8 mouse cellular contexts compared by ENCODE assay signal in the genomic region with DNA sequence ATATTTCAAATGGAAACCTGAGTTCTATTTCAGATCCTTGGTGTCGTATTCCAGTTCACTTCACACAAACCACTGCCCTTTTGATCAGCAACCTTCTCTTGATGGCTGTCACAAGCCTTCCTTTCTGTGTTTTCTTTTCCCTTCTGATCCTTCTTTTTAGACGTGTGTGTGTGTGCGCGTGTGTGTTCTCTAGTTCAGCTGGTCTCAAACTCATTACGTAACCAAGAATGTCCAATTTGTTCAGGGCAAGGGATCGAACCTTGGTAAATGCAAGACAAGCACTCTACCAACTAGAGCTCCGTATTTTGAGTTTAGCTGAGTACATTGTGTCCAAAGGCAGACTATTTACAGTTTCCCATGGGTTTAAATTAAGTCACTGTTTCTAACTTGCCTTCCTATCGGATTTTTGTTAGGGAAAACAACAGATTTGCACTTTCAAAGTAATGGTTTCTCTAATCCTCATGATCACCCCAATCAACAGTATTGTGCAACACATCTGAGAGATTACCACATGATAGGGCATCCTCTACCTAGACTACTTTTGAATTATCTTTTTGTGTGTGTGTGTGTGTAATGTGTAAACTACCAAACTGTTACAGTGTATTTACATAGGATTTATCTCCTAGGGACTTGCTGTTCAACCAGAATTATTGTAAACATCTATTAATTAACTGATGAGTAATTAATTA. TPM values are rescaled to one million over a fixed set of nuclear protein-coding genes. Genes with fewer than 3 reads are reported as not detected.
DNase-seq lines count a peak whose midpoint lies in the region; ATAC-seq and TF ChIP-seq lines count a peak whose summit lies in the region.

No protein-coding gene starts in this region.

- H3K27ac ChIP-seq in heart, embryonic 14.5 days (replicated peaks in 1 of 2; ENCODE audit: control insufficient read depth in 1 of 2, insufficient read depth in 1 of 2, low read depth in 2 of 2, low read length in 2 of 2), result peak overlapping the region; percentile 99 to 100
- peak overlapping the region; percentile 83 for H3K27ac ChIP-seq in ES-Bruce4 (ENCODE audit: insufficient read depth, low read length)
- H3K27ac ChIP-seq in forebrain, embryonic 16.5 days (ENCODE audit: low read length), result peak overlapping the region; percentile 92
- H3K27ac ChIP-seq in liver, postnatal 0 days (ENCODE audit: low read depth), result peak overlapping the region; percentile 99

- no peak for TF ChIP-seq EP300 in ES-Bruce4 (IDR thresholded peaks at IDR 0.05; ENCODE audit: insufficient read depth, low read depth, low read length)
- 0 out of 2 replicates have a peak, but pooled peaks have one; percentile 44 for TF ChIP-seq EP300 in liver, postnatal 0 days (IDR thresholded peaks at IDR 0.05; ENCODE audit: low read depth)

- TF ChIP-seq CTCF in ES-Bruce4 (IDR thresholded peaks at IDR 0.05; ENCODE audit: low read depth, low read length), result no peak
- no peak for TF ChIP-seq CTCF in liver, postnatal 0 days (IDR thresholded peaks at IDR 0.05; ENCODE audit: low read depth)

- no peak for DNase-seq in heart, postnatal 10 days
- no peak for DNase-seq in liver, postnatal 0 days
- DNase-seq in frontal cortex, postnatal 10 days (ENCODE audit: low spot score in 2 of 2), result no peak
- no peak for DNase-seq in adrenal gland, postnatal 25 days
- DNase-seq in thymus, adult 18-20 months, result no peak

- intact Hi-C loops in heart, postnatal 10 days (cut with DNase I), result loop anchor here (2.0 kb wide), 1 partner anchor 50 kb away; no protein-coding TSS in a partner anchor

- 6% methylated on average over 8 of the region's 8 CpGs for WGBS in heart, embryonic 14.5 days
- 5% methylated on average over 8 of the region's 8 CpGs for WGBS in forebrain, embryonic 16.5 days
- WGBS in liver, postnatal 0 days (ENCODE audit: insufficient replicate concordance), result 3% methylated on average over 8 of the region's 8 CpGs

- H3K9ac ChIP-seq in heart, embryonic 14.5 days (ENCODE audit: low read length), result peak overlapping the region; percentile 99
- peak overlapping the region; percentile 90 for H3K9ac ChIP-seq in ES-Bruce4 (ENCODE audit: low read depth, poor library complexity, severe bottlenecking)
- peak overlapping the region; percentile 93 for H3K9ac ChIP-seq in forebrain, embryonic 16.5 days (replicated peaks; ENCODE audit: low read depth, low read length)
- peak overlapping the region; percentile 98 for H3K9ac ChIP-seq in liver, postnatal 0 days (replicated peaks)

- no peaks in the 10 kb centered on the region for H3K27me3 ChIP-seq in heart, embryonic 14.5 days (ENCODE audit: control insufficient read depth, insufficient read depth, low read length)
- H3K27me3 ChIP-seq in ES-Bruce4 (ENCODE audit: control insufficient read depth, insufficient read depth, low read length, poor library complexity, severe bottlenecking), result no peaks in the 10 kb centered on the region
- H3K27me3 ChIP-seq in forebrain, embryonic 16.5 days (replicated peaks; ENCODE audit: control insufficient read depth, insufficient read depth, low read length), result no peaks in the 10 kb centered on the region
- no peaks in the 10 kb centered on the region for H3K27me3 ChIP-seq in liver, postnatal 0 days (ENCODE audit: insufficient read depth, low read length)

- peak overlapping the region; percentile 97 for H3K4me2 ChIP-seq in heart, embryonic 14.5 days (ENCODE audit: low read length)
- H3K4me2 ChIP-seq in forebrain, embryonic 16.5 days (ENCODE audit: low read length), result peak overlapping the region; percentile 92
- peak overlapping the region; percentile 92 for H3K4me2 ChIP-seq in liver, postnatal 0 days (ENCODE audit: low read depth, low read length)

- no peak for ATAC-seq in heart, embryonic 14.5 days (ENCODE audit: insufficient number of reproducible peaks, insufficient read depth, low FRiP score, low read depth)
- no peak for ATAC-seq in forebrain, embryonic 16.5 days
- ATAC-seq in liver, postnatal 0 days, result peak; percentile 5

- H3K9me3 ChIP-seq in heart, embryonic 14.5 days (ENCODE audit: control insufficient read depth, low read length), result no peaks in the 10 kb centered on the region
- H3K9me3 ChIP-seq in ES-Bruce4 (replicated peaks; ENCODE audit: control insufficient read depth, insufficient read depth, low read length, poor library complexity, severe bottlenecking), result no peaks in the 10 kb centered on the region
- no peaks in the 10 kb centered on the region for H3K9me3 ChIP-seq in forebrain, embryonic 16.5 days (ENCODE audit: control insufficient read depth, low read length)
- H3K9me3 ChIP-seq in liver, postnatal 0 days (ENCODE audit: low read length), result no peaks in the 10 kb centered on the region

- peaks cover 19 to 48% of the 10 kb centered on the region in 2 experiments for H3K4me1 ChIP-seq in heart, embryonic 14.5 days (ENCODE audit: control insufficient read depth in 2 of 2, insufficient read depth in 2 of 2, low read length in 2 of 2)
- H3K4me1 ChIP-seq in ES-Bruce4 (ENCODE audit: control insufficient read depth, insufficient read depth, low read length), result peaks cover 4% of the 10 kb centered on the region
- H3K4me1 ChIP-seq in forebrain, embryonic 16.5 days (replicated peaks; ENCODE audit: control insufficient read depth, insufficient read depth, low read length), result peaks cover 55% of the 10 kb centered on the region
- H3K4me1 ChIP-seq in liver, postnatal 0 days (ENCODE audit: insufficient read depth), result peaks cover 62% of the 10 kb centered on the region

- H3K36me3 ChIP-seq in heart, embryonic 14.5 days (ENCODE audit: control insufficient read depth, insufficient read depth, low read length), result no peaks in the 10 kb centered on the region
- H3K36me3 ChIP-seq in ES-Bruce4 (ENCODE audit: control insufficient read depth, insufficient read depth, low read length, poor library complexity, severe bottlenecking), result no peaks in the 10 kb centered on the region
- H3K36me3 ChIP-seq in forebrain, embryonic 16.5 days (ENCODE audit: control insufficient read depth, insufficient read depth), result no peaks in the 10 kb centered on the region
- no peaks in the 10 kb centered on the region for H3K36me3 ChIP-seq in liver, postnatal 0 days (replicated peaks; ENCODE audit: insufficient read depth, low read length)

- no peak for TF ChIP-seq POLR2A in ES-Bruce4 (IDR thresholded peaks at IDR 0.05; ENCODE audit: insufficient read depth, low read length)

- H3K4me3 ChIP-seq in heart, embryonic 14.5 days (ENCODE audit: control insufficient read depth in 1 of 2, insufficient read depth in 1 of 2, low read depth in 1 of 2, low read length in 2 of 2), result peak overlapping the region; percentile 80 to 96
- H3K4me3 ChIP-seq in ES-Bruce4 (ENCODE audit: low read depth, low read length), result peak overlapping the region; percentile 94
- peak overlapping the region; percentile 93 for H3K4me3 ChIP-seq in forebrain, embryonic 16.5 days (replicated peaks; ENCODE audit: low read length)
- H3K4me3 ChIP-seq in liver, postnatal 0 days (ENCODE audit: low read depth, low read length), result peak overlapping the region; percentile 88

RNA-seq across cellular contexts. Expression of gene Josd1, which starts 0.7 kb away (rescaled TPM):
- polyA plus RNA-seq in heart, embryonic 14.5 days (2014; fragmentation: Nextera tagmentation; extraction: Ambion mirVana), result 17.5 and 18.2 TPM in 2 replicates
- 10 to 100 TPM; 29.3 to 30.1 TPM for total RNA-seq in heart, postnatal 10 days (2021)
- polyA plus RNA-seq in ES-Bruce4 (2011; ENCODE audit: insufficient read depth, insufficient read length, low read depth, missing spikeins), result 20.7 and 20.9 TPM in 2 replicates
- 24.5 and 25.2 TPM in 2 replicates for polyA plus RNA-seq in forebrain, embryonic 16.5 days (2015; fragmentation: Nextera tagmentation; extraction: Ambion mirVana)
- 13.3 and 13.9 TPM in 2 replicates for polyA plus RNA-seq in liver, postnatal 0 days (2015; fragmentation: Nextera tagmentation; extraction: Ambion mirVana)
- total RNA-seq in adrenal gland, postnatal 25 days (2021), result 26.8 and 27.9 TPM in 2 replicates

RNA-seq across cellular contexts. Expression of gene Gtpbp1, which starts 2.2 kb away (rescaled TPM):
- polyA plus RNA-seq in heart, embryonic 14.5 days (2014; fragmentation: Nextera tagmentation; extraction: Ambion mirVana), result 25.3 and 26.2 TPM in 2 replicates
- total RNA-seq in heart, postnatal 10 days (2021), result 10 to 100 TPM; 36.1 to 37.8 TPM
- polyA plus RNA-seq in ES-Bruce4 (2011; ENCODE audit: insufficient read depth, insufficient read length, low read depth, missing spikeins), result 32.4 and 38.3 TPM in 2 replicates
- polyA plus RNA-seq in forebrain, embryonic 16.5 days (2015; fragmentation: Nextera tagmentation; extraction: Ambion mirVana), result 55.7 and 56.5 TPM in 2 replicates
- 14.8 and 16.8 TPM in 2 replicates for polyA plus RNA-seq in liver, postnatal 0 days (2015; fragmentation: Nextera tagmentation; extraction: Ambion mirVana)
- 30.1 and 34.7 TPM in 2 replicates for total RNA-seq in adrenal gland, postnatal 25 days (2021)

RNA-seq across cellular contexts. Expression of gene Tomm22, which starts 17.8 kb away (rescaled TPM):
- 233 and 237 TPM in 2 replicates for polyA plus RNA-seq in heart, embryonic 14.5 days (2014; fragmentation: Nextera tagmentation; extraction: Ambion mirVana)
- total RNA-seq in heart, postnatal 10 days (2021), result 100 to 1,000 TPM; 146 to 154 TPM
- 131 and 145 TPM in 2 replicates for polyA plus RNA-seq in ES-Bruce4 (2011; ENCODE audit: insufficient read depth, insufficient read length, low read depth, missing spikeins)
- polyA plus RNA-seq in forebrain, embryonic 16.5 days (2015; fragmentation: Nextera tagmentation; extraction: Ambion mirVana), result 249 and 262 TPM in 2 replicates
- polyA plus RNA-seq in liver, postnatal 0 days (2015; fragmentation: Nextera tagmentation; extraction: Ambion mirVana), result 123 and 126 TPM in 2 replicates
- 82.7 and 113 TPM in 2 replicates for total RNA-seq in adrenal gland, postnatal 25 days (2021)

RNA-seq across cellular contexts. Expression of gene Cby1, which starts 29.4 kb away (rescaled TPM):
- 47.6 and 48.7 TPM in 2 replicates for polyA plus RNA-seq in heart, embryonic 14.5 days (2014; fragmentation: Nextera tagmentation; extraction: Ambion mirVana)
- total RNA-seq in heart, postnatal 10 days (2021), result 10 to 100 TPM; 28.2 to 29.3 TPM
- 22.0 and 28.7 TPM in 2 replicates for polyA plus RNA-seq in ES-Bruce4 (2011; ENCODE audit: insufficient read depth, insufficient read length, low read depth, missing spikeins)
- 116 and 117 TPM in 2 replicates for polyA plus RNA-seq in forebrain, embryonic 16.5 days (2015; fragmentation: Nextera tagmentation; extraction: Ambion mirVana)
- 8.5 and 8.8 TPM in 2 replicates for polyA plus RNA-seq in liver, postnatal 0 days (2015; fragmentation: Nextera tagmentation; extraction: Ambion mirVana)
- 15.0 and 24.5 TPM in 2 replicates for total RNA-seq in adrenal gland, postnatal 25 days (2021)

RNA-seq across cellular contexts. Expression of gene Fam227a, which starts 29.7 kb away (rescaled TPM):
- polyA plus RNA-seq in heart, embryonic 14.5 days (2014; fragmentation: Nextera tagmentation; extraction: Ambion mirVana), result 0.66 and 2.0 TPM in 2 replicates
- 1 to 10 TPM in 1 of 2 experiments, under 1 TPM in 1; 0.97 to 1.3 TPM for total RNA-seq in heart, postnatal 10 days (2021)
- polyA plus RNA-seq in ES-Bruce4 (2011; ENCODE audit: insufficient read depth, insufficient read length, low read depth, missing spikeins), result 3.2 and 3.4 TPM in 2 replicates
- polyA plus RNA-seq in forebrain, embryonic 16.5 days (2015; fragmentation: Nextera tagmentation; extraction: Ambion mirVana), result 3.9 and 4.5 TPM in 2 replicates
- 0.13 and 0.18 TPM in 2 replicates for polyA plus RNA-seq in liver, postnatal 0 days (2015; fragmentation: Nextera tagmentation; extraction: Ambion mirVana)
- total RNA-seq in adrenal gland, postnatal 25 days (2021), result 2.9 and 4.1 TPM in 2 replicates
